Mouse (Mus musculus): ENCODE measurements around the gene Irf2.

Irf2 gene

DNA sequence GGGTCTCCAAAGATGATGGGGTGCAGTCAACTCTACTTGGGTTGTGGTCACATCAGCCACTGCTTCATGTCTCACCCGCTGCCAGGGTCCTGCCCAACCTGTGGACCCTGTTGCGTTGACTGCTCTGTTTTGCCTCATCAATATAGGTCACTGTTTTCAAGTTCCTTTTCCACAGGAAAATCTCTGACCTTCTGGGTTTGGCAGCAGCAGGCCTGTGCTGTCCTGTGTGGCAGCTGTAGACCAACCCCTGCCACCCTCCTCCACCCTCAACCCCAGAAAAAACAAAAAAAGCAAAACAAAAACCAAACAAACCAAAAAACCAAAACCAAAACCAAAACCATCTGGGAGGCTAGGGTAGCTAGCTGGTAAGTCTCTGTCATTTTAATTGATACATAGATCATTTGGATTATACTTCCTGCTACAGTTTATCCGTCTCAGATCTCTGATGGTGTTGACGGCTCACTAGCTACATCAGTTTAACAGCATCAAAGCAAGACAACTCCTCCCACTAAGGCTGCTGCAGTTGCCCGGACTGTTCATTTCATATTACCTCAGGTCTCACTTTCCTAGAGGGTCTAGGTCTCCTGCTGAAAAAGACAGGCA is 16.3 kb downstream of the Irf2 start:
- DNase-seq (ENCODE audit: low read depth, low spot score), result no peak

DNA sequence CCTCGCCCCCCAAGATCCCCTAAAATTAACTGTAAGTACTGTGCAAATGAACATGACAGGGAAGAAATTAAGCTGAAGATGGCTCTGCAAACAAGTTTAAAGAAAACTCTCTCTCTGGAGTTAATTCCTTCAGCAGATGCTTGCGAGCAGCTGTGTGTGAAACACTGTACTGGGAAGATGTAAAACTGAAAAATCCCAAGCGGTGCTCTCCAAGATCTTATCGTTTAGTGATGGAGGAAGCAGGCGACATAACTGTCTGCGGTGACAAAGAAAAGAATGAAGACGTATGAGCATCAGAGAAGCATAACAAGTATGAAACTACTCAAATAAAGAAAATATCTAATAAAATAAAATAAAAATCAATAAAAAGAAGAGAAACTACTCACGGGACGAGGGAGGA is 18.1 kb downstream of the Irf2 start:
- DNase-seq (ENCODE audit: low read depth, low spot score), result peak; percentile 46

DNA sequence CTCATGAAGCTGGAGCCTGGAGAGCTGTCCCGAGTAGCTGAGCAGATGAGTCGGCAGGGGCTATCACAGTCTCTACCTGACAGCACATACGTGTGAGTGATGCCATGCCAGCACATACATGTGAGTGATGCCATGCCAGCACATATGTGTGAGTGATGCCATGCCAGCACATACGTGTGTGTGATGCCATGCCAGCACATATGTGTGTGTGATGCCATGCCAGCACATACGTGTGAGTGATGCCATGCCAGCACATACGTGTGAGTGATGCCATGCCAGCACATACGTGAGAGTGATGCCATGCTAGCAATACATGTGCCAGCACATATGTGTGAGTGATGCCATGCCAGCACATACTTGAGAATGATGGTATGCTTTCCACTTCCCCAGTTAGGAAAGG is 18.6 kb downstream of the Irf2 start:
- no peak for DNase-seq (ENCODE audit: low read depth, low spot score)

DNA sequence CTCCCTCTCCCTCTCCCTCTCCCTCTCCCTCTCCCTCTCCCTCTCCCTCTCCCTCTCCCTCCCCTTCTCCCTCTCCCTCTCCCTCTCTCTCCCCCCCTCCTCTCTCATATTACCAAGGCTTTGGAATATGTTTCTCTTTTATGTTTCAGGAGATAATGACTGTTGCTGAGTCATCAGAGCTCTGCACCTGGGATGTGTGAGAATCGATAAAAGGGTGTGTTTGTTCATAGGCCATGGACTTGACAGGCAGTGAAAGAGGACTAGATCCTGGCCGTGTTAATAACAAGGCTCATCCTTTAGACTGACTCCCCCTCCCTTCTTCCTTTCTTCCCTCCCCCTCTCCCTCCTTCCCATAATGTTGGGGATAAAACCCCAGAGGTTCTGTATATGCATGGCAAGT is 19.1 kb downstream of the Irf2 start:
- no peak for DNase-seq (ENCODE audit: low read depth, low spot score)

DNA sequence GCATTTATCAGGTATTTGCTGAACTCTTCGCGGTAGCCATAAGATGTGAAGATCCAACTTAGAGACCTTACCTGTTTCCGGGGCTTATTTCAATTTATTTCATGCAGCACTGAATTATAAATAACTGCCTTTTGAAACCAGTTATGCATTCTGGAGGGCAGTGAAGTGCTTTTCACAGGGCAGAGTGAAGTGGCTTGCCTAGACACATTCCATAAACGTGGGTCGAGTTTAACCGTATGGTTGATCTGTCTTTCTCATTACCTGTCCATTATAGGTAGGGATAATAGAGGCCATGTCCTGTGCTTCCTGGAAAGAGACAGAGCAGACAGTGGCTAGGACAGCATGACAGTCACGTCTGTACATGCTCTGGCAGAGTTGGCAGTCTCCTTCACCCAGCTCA is 20.0 kb downstream of the Irf2 start:
- DNase-seq (ENCODE audit: low read depth, low spot score), result no peak

DNA sequence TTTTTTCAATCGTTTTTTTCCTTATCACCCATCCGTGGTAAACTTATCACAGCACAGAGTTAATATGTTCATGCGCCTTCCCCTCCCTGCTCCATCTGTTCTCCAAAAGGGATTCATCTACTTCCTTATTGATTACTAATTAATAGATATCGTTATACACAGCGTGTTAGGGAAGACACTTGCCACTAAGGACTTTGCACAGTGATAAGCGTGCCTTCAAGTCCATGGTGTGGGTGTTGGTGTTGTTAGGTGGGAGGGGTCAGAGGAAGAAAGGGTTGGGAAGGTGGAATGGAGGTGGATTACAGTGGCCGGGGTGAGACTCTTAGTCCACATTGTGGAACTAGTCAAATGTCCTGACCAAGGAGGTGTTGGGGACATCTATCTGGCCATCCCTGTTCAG is 21.2 kb downstream of the Irf2 start:
- DNase-seq (ENCODE audit: low read depth, low spot score), result no peak

DNA sequence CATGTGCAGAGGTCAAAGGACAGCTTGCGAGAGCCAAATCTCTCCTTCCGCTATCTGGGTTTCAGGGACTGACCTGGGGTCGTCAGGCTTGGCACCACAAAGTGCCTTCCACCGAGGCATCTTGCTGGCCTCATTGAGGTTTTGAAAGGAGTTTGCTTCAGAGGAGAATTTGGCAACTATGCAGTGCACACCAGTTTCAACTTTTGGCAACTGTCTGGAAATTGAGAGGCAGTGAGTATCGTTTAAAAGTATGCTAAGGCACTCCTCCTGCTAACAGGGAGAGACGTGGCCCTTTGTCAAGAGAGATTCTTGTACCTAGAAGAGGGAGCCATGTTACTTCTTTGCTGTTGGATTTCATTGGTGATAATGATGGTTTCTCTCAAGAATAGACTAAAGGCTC is 21.9 kb downstream of the Irf2 start:
- no peak for DNase-seq (ENCODE audit: low read depth, low spot score)

DNA sequence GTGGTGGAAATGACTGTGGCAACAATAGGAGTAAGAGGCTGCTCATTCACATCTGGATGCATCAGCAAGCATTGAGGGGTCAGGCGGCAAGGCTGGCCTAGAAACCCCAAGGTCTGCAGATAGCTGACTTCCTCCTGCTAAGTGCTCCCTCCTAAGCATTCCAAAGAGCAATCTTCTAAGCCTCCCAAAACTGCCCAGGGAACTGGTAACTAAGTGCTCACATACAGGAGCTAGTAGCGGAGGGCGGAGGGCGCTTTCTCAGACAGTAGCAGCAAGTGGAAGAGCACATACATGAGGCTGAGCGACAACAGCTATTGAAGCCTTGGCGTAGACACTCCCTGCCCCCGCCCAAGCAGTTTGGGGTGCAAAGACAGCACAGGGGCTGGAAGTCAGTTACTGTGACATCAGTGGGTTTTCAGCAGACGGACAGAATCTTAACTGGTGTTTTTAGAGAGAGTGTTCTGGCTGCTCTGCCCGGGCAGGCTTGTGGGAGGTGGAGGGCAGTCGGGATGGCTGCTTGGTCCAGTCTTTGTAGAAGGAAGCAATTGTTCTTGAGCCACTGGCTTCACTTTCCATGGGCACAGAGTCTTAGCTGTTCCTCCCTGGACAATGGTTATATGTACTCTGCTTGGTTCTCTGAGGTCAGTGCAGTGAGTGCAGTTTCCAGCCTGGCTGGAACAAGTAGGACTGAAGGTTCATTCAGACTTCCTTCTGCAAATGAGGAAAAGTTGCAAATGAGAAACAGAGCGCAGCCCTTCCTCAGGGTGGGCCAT is 30.1 kb downstream of the Irf2 start:
- peak; percentile 88 for DNase-seq (ENCODE audit: low read depth, low spot score)

DNA sequence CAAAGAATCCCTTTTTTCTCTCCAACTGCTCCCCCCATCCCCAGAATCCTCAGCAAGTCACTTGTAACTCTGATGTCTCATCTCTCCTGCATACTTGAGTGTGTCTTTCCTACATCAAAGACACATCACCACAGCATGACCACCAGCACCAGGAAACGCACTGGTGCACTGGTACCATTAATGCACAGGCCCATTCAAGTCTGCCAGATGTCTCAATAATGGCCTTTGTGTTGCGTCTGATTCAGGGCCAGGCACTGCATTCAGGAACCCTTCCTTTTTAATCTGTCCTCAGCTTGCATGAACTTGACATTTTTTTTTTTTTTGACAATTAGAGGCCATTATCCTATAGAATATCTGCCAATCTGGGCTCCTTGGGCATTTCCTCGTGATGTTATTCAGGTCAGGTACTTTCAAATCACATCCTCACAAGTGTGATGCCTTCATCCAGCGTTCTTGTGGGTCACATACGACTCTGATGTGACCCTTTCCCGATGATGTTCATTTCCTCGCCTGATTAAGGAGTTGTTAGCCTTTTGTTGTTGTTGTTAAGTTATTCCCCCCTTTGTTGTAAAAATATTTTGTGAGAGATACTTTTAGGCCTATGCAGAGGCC is 31.5 kb downstream of the Irf2 start:
- DNase-seq (ENCODE audit: low read depth, low spot score), result peak; percentile 76

DNA sequence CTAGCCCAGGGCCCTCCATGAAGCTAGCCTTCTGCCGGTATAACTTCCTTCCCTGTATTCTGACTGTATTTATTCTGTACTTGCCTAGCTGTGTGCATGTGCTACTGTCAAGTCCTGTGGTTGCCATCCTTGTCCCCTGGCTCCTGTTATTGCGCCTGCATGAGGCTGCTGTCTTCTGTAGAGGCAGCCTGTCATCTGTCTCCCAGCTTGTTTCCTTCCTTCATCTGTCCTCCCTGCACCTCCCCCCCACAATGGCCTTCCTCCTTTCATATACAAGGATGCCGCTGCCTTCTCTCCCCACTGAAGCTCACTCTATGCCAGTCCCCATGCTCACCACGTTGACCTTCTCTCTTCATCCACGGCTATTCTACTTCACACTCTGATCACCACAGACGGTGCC is 33.3 kb downstream of the Irf2 start:
- DNase-seq (ENCODE audit: low read depth, low spot score), result no peak

DNA sequence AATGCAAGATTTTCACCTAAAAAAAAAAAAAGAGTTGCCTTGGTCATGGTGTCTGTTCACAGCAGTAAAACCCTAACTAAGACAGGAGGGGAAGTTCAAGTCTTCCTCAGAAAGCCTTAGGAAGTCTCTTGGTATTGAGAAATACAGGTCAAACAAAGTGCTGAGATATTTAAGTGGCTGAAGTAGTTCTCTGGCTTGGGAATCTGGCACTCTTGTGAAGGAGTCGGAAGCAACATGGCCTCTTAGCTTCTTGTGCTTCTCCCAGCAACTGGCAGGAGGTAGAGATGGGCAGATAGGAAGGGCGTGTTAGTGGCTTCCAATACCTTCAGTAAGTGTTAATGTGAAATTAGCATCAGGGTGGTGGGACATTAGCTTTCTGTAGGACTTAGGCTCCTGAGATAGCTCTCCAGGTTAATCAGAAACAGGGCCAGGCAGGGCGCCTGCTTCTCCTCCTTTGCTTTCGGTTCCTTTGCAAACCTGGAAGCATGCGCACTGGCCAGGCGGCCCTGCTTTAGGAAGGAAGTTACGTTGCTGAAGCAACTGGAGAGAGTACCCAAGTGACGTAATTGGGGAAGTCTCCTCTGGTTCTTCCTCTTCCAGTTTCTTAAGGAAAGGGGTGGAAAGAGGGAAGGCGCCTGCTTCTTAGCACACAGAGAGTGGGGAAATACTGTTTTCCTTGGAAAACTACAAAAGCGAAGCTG is 38.4 kb downstream of the Irf2 start:
- DNase-seq (ENCODE audit: low read depth, low spot score), result peak; percentile 45

DNA sequence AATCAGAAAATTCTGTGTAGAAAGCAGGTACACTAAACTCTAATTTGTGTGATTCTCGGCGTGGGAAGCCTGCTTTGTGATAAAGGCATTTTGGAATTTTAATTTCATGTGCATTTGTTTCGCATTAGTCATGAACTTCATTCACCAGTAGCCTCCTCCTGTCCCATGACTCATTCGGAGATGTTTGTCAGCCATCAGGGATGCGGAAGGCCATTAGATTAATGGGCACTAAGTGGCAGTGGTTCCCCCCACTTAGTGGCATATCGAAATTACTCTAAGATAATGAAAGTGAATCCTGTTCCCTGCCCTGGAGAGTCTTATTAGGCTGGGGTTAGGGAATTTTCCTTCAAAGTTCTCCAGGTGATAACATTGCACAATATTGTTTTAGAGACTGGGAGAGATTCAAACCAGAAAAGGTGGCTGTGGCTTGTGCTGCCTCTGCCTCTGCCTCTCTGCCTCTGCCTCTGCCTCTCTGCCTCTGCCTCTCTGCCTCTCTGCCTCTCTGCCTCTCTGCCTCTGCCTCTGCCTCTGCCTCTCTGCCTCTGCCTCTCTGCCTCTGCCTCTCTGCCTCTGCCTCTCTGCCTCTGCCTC is 41.6 kb downstream of the Irf2 start:
- no peak for DNase-seq (ENCODE audit: low read depth, low spot score)

DNA sequence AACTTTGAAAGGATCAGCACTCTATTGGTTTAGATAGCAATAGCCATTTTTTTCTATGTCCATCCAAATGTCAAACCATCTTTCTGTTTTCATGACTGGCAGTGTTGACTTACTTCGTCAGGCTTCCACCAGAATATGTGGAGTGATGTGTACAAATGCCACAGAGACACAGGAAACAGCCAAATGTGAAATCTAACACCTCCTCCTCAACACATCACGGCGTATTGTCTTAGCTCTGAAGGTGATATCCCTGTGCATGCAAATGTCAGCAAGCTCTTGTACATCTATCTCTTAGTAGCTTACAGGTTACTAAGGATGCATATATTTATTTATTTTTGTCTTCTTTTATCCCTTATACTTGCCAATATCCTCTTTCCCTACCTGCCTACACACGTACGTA is 42.7 kb downstream of the Irf2 start:
- DNase-seq (ENCODE audit: low read depth, low spot score), result no peak

DNA sequence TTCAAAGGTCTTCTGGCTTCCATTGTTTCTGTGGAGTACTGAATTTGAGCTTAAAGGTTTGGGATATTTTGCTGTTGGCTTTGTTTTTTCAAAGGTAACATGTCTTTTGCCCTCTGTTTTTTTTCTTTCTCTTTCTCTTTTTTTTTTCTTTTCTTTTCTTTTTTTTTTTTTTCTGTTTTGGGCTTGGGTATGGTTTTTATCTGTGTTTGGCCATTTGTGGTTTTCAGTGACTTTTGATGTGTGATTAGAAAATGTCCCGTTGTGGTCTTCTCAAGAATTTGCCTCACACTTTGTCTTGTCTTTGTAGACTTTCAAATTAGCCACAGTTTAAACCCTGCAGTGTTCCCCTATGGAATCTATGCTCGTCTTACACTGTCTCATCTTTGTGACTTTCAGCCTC is 45.5 kb downstream of the Irf2 start:
- no peak for DNase-seq (ENCODE audit: low read depth, low spot score)

DNA sequence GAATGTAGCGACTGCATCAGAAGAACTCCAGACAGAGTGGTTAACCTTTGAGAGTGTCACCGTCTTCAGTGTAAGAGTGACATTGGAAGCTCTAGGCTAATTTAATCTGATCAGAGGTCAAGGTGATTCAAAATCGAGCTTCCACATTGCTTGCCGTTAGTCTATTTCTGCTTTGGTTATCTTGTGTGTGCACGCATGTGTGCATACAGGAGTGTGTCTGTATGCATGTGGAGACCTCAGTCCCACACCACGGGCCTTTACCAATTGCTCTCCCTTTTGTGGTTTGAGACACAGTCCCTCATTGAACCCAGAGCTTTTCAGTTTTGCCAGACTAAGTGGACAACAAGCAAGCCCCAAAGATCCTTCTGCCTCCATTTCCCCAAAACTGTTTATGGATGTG is 46.4 kb downstream of the Irf2 start:
- DNase-seq (ENCODE audit: low read depth, low spot score), result no peak

DNA sequence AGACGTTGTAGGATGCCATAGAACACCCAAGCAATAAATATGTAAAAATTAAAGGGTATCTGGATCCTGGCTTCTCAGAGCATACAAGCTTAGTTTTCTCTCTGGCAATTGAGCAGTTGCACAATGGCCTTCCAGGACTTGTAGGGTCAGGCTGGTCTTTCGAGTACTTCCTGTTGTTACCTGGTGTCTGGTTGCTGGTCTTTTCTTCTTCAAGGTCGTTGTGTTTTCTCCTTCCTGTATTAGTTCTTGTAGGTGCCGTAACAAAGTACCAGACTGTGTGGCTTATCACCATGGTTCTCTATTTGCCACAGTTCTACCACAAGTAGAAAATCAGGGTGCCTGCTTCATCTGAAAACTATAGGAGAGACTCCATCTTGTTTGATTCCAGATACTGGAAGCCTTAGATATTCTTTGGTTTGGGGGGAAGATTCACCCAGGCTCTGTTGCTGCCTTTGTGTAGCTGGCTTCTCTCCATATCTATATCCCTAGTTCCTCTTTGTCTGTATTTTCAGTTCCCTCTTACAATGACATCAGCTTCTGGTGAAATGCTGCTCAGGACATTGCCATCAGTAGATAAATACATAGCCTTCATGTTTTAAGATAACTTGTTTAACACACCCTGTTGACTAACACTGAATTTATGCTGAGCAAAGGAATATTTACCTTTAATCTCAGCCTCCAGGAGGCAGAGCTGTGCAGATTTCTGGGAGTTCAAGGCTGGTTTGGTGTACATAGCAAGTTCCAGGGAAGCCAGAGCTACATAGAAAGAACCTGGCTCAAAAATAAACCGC is 49.8 kb downstream of the Irf2 start:
- DNase-seq (ENCODE audit: low read depth, low spot score), result no peak

DNA sequence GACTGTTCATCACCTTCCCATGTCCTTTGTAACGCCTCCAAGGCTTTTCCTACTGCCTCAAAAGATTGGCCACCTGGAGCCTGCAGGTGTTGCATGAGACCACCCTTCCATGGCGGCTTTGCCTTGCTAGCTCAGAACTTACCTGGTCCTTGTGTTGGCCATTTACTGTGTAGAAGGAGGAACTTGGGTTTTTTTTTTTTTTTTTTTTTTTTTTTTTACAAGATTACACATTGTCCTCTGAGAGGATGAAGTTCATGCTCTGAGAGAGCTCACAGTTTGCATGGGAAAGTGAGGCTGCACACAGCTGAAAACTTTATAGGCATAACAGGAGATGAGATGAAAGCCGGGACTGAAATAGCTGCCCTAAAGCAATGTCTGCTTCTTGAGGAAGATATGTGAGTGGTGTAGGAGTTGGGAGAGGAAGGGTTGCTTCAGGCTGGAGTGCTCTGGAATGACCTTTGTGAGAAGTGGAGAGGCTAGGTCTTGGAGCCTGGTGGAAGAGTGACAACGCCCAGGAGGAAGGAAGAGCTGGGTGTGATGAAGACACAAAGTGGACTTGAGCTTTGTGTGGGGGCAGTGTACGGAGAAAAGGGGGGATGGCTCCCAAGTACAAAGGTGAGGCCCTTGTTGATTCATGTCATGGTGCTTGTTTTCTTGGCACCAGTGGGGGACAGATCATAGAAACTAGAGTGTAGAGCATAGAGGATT is 52.3 kb downstream of the Irf2 start:
- DNase-seq (ENCODE audit: low read depth, low spot score), result no peak

DNA sequence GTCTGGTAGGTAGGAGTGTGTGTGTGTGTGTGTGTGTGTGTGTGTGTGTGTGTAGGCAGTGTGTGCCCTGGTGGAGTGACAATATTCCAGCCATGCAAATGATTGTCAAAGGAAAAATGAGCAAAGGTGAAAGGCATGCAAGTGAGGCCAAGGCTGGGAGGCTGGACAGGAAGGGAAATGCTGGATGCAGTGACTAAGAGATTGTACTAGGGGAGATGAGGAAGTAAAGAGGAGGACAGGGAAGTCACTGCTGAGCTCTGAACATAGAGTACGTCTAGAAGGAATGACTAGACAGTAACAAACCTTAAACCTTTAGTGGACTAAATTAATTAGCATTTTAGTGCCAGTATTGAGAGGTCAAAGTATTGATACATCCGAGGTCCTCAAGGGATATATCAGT is 53.1 kb downstream of the Irf2 start:
- no peak for DNase-seq (ENCODE audit: low read depth, low spot score)

DNA sequence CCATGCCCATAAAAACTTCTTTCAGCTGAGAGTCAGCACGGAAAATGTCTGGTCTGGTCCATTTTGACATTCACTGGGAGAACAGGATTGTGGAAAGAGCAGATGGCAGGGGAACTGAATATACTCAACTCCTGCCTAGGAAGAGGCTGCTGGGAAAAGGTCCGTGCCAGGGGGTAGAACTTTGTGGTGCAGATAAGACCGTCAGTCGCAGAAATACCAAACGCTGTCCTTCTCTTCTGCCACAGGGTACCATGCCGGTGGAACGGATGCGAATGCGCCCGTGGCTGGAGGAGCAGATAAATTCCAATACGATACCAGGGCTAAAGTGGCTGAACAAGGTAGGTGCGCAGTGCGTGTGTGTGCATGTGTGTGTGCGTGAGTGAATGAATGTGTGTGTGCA is 53.7 kb downstream of the Irf2 start:
- no peak for DNase-seq (ENCODE audit: low read depth, low spot score)

DNA sequence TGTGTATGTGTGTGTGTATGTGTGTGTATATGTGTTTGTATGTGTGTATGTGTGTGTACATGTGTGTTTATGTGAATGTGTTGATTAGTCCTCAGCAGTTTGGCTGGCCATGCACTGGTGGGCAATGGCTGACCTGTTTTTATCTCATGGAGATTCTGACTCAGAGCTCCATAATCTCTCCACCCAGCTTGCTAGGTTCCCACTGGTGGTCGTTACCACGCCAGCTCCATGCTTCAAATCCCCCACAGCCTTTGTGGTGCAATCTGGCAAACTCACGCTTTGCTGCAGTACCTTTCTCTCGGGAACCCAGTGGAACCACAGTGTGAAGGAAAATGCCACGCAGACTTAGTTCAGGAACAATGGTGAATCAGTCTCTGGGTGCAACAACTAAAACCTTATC is 54.8 kb downstream of the Irf2 start:
- no peak for DNase-seq (ENCODE audit: low read depth, low spot score)

DNA sequence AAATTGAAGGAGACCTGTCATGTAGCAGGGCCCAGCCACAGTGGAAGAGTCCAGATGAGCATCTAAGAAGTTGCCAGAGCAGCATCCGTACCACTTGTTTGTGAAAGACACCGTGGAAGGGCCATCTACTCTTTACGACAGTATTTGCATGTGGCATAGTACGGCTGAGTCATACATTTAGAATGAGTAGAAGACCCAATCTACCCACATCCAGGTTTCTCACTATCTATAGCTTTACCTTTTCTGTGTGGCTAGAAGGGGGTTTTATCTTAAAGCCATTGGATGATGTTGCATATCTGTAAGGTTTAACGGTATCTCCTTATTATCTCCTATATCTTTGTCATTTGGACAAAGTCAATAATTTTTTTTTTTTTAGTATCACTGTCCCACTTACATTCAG is 59.7 kb downstream of the Irf2 start:
- no peak for DNase-seq (ENCODE audit: low read depth, low spot score)
